8 mouse cellular contexts compared by ENCODE assay signal in the genomic region with DNA sequence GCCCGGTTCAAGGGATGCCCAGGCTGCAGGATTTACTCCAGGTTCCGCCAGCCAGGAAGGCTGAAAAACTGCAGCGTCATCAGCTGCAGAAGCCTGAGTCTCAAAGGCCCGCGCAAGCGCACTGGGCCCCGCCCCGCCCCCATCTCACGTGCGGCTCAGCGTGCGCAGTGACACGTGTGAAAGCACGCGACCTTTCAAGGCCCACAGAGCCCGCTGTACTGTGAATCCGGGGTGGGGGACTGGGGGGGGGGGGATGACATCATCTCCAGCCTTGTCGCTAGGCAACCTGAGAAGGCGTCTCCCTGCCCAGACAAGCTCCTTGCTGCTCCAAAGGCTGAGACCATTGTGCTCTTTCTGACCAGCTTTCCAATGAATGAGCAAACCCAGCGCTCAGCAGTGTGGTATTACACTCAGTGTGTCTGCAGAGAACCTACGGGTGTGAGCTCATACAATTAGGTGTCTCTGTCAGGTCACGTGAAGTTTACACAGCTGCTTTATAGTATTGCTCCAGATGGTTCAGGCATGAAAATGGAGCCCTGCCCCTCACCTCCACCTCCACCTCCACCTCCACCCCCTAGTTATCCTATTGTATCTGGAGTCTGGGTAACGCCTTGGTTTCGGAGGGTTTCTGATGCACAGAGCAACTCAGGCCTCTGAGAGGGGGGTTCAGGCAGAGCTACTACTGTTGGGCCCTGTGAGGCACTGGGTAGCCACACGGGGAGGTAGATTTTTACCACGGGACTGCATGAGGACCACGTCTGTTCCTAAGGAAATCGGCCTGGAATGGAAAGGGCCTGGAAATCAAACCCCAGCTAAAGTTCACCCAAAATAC. TPM values are rescaled to one million over a fixed set of nuclear protein-coding genes. Genes with fewer than 3 reads are reported as not detected.
DNase-seq lines count a peak whose midpoint lies in the region; ATAC-seq lines count a peak whose summit lies in the region.

No protein-coding gene starts in this region.

- DNase-seq in R1 (ENCODE audit: low read depth, low spot score): peak; percentile 94
- peak; percentile 98 to 99 for DNase-seq in cerebellum, postnatal 25 days
- DNase-seq in frontal cortex, postnatal 36 days (ENCODE audit: low spot score in 2 of 2): peak; percentile 97 to 100
- peak; percentile 95 to 96 for DNase-seq in layer of hippocampus, postnatal 36 days
- peak; percentile 94 for DNase-seq in lung, postnatal 25 days (ENCODE audit: low spot score)
- DNase-seq in retina, adult 2 months (ENCODE audit: low read depth, low spot score): peak; percentile 98
- peak; percentile 91 to 93 for DNase-seq in thymus, postnatal 36 days

- peak overlapping the region; percentile 60 for H3K4me2 ChIP-seq in hindbrain, embryonic 15.5 days

- peaks cover 7% of the 10 kb centered on the region; the same call in 1 of the 2 replicates for H3K27me3 ChIP-seq in hindbrain, embryonic 15.5 days

- peak overlapping the region; percentile 73 for H3K27ac ChIP-seq in hindbrain, embryonic 15.5 days (replicated peaks)

- H3K9me3 ChIP-seq in hindbrain, embryonic 15.5 days: no peaks in the 10 kb centered on the region

- peak overlapping the region; percentile 26 for H3K4me3 ChIP-seq in hindbrain, embryonic 15.5 days

- peaks cover 19% of the 10 kb centered on the region for H3K4me1 ChIP-seq in hindbrain, embryonic 15.5 days (replicated peaks)

- peak; percentile 93 for ATAC-seq in hindbrain, embryonic 15.5 days (ENCODE audit: low FRiP score, low read depth)

- no peaks in the 10 kb centered on the region for H3K36me3 ChIP-seq in hindbrain, embryonic 15.5 days

- 4% methylated on average over 28 of the region's 28 CpGs for WGBS in hindbrain, embryonic 15.5 days

- H3K9ac ChIP-seq in hindbrain, embryonic 15.5 days: peak overlapping the region; percentile 37

RNA-seq across cellular contexts. Expression of gene Bhlhe41, which starts 9.4 kb away (rescaled TPM):
- polyA plus RNA-seq in hindbrain, embryonic 15.5 days (2015; fragmentation: Nextera tagmentation; extraction: Ambion mirVana): 6.6 and 6.8 TPM in 2 replicates
- total RNA-seq in layer of hippocampus, postnatal 36 days (2021): 10 to 100 TPM; 33.4 to 39.0 TPM

Comparison
In these comparisons a context has a peak if more than half of its experiments do, and no peak if none do; other contexts are left out.
1. Peak in every context shown above with its lines: DNase-seq, ATAC-seq, H3K4me3 ChIP-seq and H3K27ac ChIP-seq.